Mouse (Mus musculus) midbrain, embryonic 14.5 days (tissue): ENCODE results near the gene Plpp2. TPM values are rescaled to one million over a fixed set of nuclear protein-coding genes. Genes with fewer than 3 reads are reported as not detected.

Source experiments
- ATAC-seq: fragments of 200-750 bp; cut with Nextera tagmentation; 2 replicates; pipeline ENCODE4 v1.8.0; 2017; ENCODE audit warnings: moderate number of reproducible peaks, moderate library complexity; ENCODE audit not compliant: low FRiP score, low TSS enrichment
- DNase-seq: peaks from one replicate; pipeline ENCODE4 v3.0.0-alpha.2; 2015
- H3K27ac ChIP-seq: fragments of 300-500 bp; sonication (generic); replicated peaks from 2 replicates; pipeline ENCODE4 v1.5.1; 2014; ENCODE audit warnings: mild to moderate bottlenecking, low read depth, low read length, moderate library complexity
- H3K27me3 ChIP-seq: fragments of 300-500 bp; sonication (generic); 2 replicates; pipeline ENCODE4 v1.6.1; 2014; ENCODE audit warnings: low read length, control low read depth, mixed read lengths; ENCODE audit not compliant: control insufficient read depth, insufficient read depth
- H3K36me3 ChIP-seq: fragments of 300-500 bp; sonication (generic); 2 replicates; pipeline ENCODE4 v1.6.1; 2014; ENCODE audit warnings: low read length, control low read depth; ENCODE audit not compliant: control insufficient read depth, insufficient read depth
- H3K4me1 ChIP-seq: fragments of 300-500 bp; sonication (generic); 2 replicates; pipeline ENCODE4 v1.6.1; 2014; ENCODE audit warnings: mild to moderate bottlenecking, antibody characterized with exemption, low read length, control low read depth; ENCODE audit not compliant: control insufficient read depth, insufficient read depth
- H3K4me2 ChIP-seq: fragments of 300-500 bp; sonication (generic); 2 replicates; pipeline ENCODE4 v1.6.1; 2014; ENCODE audit warnings: mild to moderate bottlenecking, low read length, moderate library complexity
- H3K4me3 ChIP-seq: fragments of 300-500 bp; sonication (generic); replicated peaks from 2 replicates; pipeline ENCODE4 v1.5.1; 2014; ENCODE audit warnings: low read depth, low read length
- H3K9ac ChIP-seq: fragments of 300-500 bp; sonication (generic); replicated peaks from 2 replicates; pipeline ENCODE4 v1.6.1; 2014; ENCODE audit warnings: mild to moderate bottlenecking, low read length, moderate library complexity
- H3K9me3 ChIP-seq: fragments of 300-500 bp; sonication (generic); 2 replicates; pipeline ENCODE4 v1.6.1; 2016; ENCODE audit warnings: low read length, control low read depth, mixed read lengths; ENCODE audit not compliant: control insufficient read depth
- WGBS: fragments of 180-500 bp; shearing (Covaris S2); extraction: QIAGEN DNeasy Blood & Tissue Kit; methylation state at CpG from one replicate; pipeline ENCODE4 v1.1.7; 2014; 5-methylcytosine and 5-hydroxymethylcytosine counted together
- polyA plus RNA-seq: library from polyadenylated mRNA; unstranded; fragments of >200 nt; fragmentation: Nextera tagmentation; extraction: Ambion mirVana; gene quantifications from 2 replicates; pipeline ENCODE4 v1.2.1, GENCODE M21; 2014

Plpp2 gene
- polyA plus RNA-seq, 1 experiment from 2014 or later = 14.7 TPM

DNA sequence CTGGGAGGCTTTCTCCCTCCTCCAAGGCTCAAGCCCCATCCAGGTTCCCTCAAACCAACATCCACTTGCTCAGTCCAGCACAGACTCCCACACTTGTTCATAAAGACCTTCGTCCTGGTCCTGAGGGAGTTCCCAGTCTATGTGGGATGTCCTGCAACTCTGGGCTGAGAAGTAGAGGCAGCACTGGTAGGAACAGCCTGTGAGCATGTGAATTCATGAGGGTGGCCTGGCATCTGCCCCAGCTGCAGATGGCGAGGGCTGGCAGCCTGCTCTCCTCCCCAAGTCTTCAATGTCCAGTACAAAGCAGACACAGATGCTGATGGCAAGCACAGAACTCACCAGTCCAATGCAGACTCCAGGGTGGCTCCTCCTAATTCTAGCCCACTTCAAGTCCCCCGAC is 4.7 kb upstream of the Plpp2 start:
- Histone ChIP-seq H3K27ac (no peak overlapping the region), H3K4me2 (no peak overlapping the region), H3K4me1 (peaks cover 7% of the 10 kb centered on the region), H3K27me3 (no peaks in the 10 kb centered on the region), H3K36me3 (peaks cover 52% of the 10 kb centered on the region), H3K4me3 (no peak overlapping the region), H3K9me3 (no peaks in the 10 kb centered on the region), H3K9ac (no peak overlapping the region)
- 92% methylated on average over 3 of the region's 3 CpGs for WGBS
- DNase-seq (no peak), ATAC-seq (no peak)

DNA sequence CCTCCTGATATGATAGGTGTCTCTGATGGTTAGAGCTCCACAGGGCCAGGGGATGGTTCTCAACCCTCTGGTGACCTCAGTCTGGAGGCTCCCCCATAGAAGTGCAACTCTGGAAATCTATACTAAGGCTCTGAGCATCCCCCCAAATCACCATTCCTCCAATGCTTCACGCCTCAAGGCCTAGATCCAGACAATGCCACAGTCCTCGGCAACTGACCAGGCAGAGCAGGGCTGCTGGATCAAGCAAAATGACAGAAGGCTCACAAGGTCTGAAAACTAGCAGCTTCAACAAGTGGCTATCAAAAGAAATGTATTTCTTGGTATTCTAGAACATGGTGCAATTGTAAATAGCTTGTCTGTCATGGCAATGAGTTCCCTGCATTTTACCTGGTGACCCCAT is 4.2 kb upstream of the Plpp2 start:
- WGBS = 88% methylated on average over 2 of the region's 2 CpGs
- DNase-seq (no peak), ATAC-seq (no peak)
- H3K9ac ChIP-seq = no peak overlapping the region
- no peak overlapping the region for H3K27ac ChIP-seq
- H3K4me2 ChIP-seq = no peak overlapping the region
- H3K4me1 ChIP-seq = peaks cover 8% of the 10 kb centered on the region
- H3K27me3 ChIP-seq = no peaks in the 10 kb centered on the region
- no peaks in the 10 kb centered on the region for H3K9me3 ChIP-seq
- peaks cover 47% of the 10 kb centered on the region for H3K36me3 ChIP-seq
- H3K4me3 ChIP-seq = no peak overlapping the region

DNA sequence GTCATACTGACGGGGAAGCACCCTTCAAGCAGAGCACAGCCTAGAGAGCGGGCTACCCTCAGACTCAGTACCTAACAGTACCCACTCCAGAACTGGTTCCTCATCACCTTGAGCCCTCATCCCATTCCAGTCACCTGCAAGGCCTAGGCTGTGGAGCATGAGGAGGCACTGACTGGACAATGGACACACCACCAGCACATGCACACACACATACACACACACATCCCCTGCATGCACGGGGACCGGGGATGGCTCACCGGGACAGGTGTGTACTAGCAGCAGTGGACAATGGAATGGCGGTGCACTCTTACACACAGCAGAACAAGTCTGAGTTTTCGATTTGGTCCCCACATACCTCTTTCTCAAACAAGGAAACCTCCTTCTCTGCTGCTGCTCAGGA is 3.7 kb upstream of the Plpp2 start:
- Histone ChIP-seq H3K4me1 (peaks cover 8% of the 10 kb centered on the region), H3K36me3 (peaks cover 42% of the 10 kb centered on the region), H3K4me3 (no peak overlapping the region), H3K4me2 (no peak overlapping the region), H3K9me3 (no peaks in the 10 kb centered on the region), H3K27ac (no peak overlapping the region), H3K9ac (no peak overlapping the region), H3K27me3 (no peaks in the 10 kb centered on the region)
- 94% methylated on average over 7 of the region's 7 CpGs for WGBS
- ATAC-seq (no peak), DNase-seq (no peak)

DNA sequence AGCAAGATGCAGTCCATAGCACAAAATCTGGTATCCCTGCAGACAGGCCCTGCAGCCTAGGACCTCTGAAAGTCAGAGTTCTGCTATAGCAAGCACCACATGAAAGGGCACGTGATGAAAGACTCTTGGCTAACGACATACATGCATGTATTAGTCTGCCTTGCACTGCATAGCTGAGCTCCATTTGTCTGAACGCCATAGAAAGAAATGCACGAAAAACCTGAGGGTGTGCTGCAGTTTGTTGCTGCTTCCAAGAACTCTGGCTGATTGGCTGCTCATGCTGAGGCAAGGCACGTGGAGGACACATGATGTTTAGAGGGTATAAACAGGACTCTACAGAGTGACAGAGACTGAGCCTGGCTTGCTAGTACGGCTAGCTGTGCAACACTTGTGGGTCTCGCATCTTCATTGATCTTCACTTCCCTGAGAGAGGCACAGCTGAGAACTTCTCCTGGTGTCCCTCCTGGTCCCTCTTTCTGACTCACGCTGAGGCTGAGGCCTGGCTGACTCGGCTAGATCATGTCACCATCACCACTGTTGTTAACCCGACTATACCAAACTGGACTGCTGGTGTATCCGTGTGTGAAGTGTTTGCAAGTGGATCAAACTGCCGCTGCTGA is 3.0 kb upstream of the Plpp2 start:
- no peak overlapping the region for H3K9ac ChIP-seq
- H3K36me3 ChIP-seq = peaks cover 35% of the 10 kb centered on the region
- H3K27me3 ChIP-seq = no peaks in the 10 kb centered on the region
- no peak for ATAC-seq
- WGBS = 80% methylated on average over 12 of the region's 12 CpGs
- peaks cover 8% of the 10 kb centered on the region for H3K4me1 ChIP-seq
- H3K27ac ChIP-seq = no peak overlapping the region
- H3K4me2 ChIP-seq = no peak overlapping the region
- H3K9me3 ChIP-seq = no peaks in the 10 kb centered on the region
- no peak overlapping the region for H3K4me3 ChIP-seq
- DNase-seq = no peak

DNA sequence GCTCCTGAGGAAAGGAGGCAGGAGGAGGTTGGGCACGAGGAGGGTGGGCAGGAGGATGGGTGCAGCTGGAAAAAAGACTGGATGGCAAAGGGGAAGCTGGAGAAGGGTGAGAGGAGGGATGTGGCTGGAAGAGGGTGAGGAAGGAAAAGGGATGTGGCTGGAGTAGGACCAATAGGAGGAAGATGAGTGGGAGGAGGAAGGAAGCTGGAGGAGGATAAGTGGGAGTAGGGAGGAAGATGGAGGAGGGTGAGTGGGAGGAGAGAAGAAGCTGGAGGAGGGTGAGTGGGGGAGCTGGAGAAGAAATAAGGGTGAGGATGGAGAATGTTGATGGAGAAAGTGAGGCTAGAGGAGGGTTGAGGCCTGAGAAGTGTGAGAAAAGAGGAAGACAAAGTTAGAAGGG is 1.8 kb upstream of the Plpp2 start:
- H3K4me1 ChIP-seq = peaks cover 8% of the 10 kb centered on the region
- H3K4me3 ChIP-seq = no peak overlapping the region
- 89% methylated on average over 1 of the region's 1 CpGs for WGBS
- peaks cover 24% of the 10 kb centered on the region for H3K36me3 ChIP-seq
- no peaks in the 10 kb centered on the region for H3K27me3 ChIP-seq
- no peak overlapping the region for H3K27ac ChIP-seq
- no peak overlapping the region for H3K4me2 ChIP-seq
- no peak for DNase-seq
- no peak for ATAC-seq
- H3K9ac ChIP-seq = no peak overlapping the region
- no peaks in the 10 kb centered on the region for H3K9me3 ChIP-seq

DNA sequence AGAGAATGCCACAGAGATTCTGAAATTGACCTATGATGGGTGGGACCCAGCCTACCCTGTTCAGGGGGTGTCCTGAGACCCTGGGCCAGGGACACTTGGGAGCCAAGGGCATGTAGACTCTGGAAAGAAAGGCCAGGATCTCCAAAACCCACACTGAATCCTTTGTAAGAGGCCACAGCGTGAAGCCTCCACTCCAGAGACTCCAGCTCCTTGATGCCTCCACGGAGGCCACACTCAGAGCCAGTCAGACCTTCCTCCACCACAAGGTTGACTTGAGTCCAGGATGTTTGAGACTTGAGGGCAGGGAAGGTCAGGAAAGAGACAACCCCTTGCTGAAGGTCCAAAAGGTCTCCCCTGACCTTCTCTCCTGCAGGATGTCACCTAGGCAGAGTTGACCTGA is 830 bp upstream of the Plpp2 start:
- no peak overlapping the region for H3K27ac ChIP-seq
- H3K4me3 ChIP-seq = no peak overlapping the region
- no peaks in the 10 kb centered on the region for H3K27me3 ChIP-seq
- WGBS = 85% methylated on average over 2 of the region's 2 CpGs
- H3K36me3 ChIP-seq = peaks cover 13% of the 10 kb centered on the region
- H3K4me2 ChIP-seq = 0 out of 2 replicates have a peak overlapping the region, but pooled peaks have one; percentile 92
- DNase-seq = no peak
- H3K9me3 ChIP-seq = no peaks in the 10 kb centered on the region
- no peak overlapping the region for H3K9ac ChIP-seq
- ATAC-seq = no peak
- peaks cover 8% of the 10 kb centered on the region for H3K4me1 ChIP-seq

DNA sequence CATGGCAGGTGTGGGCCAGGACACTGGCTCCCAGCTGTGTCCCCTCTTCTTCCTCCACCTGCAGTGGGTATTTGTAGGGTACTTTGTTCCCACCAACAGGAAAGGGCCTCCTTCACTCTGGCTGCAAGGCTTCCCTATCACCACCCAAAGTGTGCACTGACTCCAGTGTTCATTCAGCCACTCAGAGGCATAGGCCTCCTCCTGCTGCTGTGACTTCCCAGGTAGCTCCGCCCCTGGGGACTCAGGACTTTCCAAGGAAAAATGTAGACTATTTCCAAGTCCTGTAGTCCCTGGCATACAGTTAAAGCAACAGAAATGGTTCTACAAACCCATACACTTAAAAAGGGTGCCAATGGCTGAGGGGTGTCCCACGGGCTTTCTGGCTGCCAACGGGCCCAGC is 918 bp downstream of the Plpp2 start:
- Histone ChIP-seq H3K4me1 (peaks cover 8% of the 10 kb centered on the region), H3K36me3 (no peaks in the 10 kb centered on the region), H3K27ac (no peak overlapping the region), H3K9me3 (no peaks in the 10 kb centered on the region), H3K4me3 (peak overlapping the region; percentile 53), H3K9ac (peak overlapping the region; percentile 62; the same call in 1 of the 2 replicates), H3K27me3 (no peaks in the 10 kb centered on the region), H3K4me2 (peak overlapping the region; percentile 92)
- ATAC-seq (no peak), DNase-seq (peak; percentile 25)
- whole genome bisulfite sequencing = 26% methylated on average over 3 of the region's 3 CpGs

DNA sequence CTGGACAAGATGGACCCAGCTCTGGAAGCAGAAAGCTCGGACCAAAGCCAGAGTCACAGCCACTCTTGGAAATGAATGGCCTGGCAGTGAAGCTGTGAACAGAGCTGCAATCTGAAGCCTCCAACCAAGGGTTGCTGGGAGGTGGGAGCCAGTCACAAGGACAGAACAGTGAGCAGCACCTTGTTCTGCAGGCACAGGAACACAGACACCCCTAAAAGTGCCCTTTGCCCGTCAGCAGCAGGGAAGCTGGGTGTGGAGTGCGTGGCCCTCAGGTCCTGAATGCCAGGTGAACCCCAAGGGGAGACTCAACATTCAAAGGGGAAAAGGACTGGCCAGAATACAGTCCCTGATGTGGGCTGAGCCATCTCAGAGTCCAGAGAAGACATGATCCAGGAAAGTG is 2.0 kb downstream of the Plpp2 start:
- no peaks in the 10 kb centered on the region for H3K36me3 ChIP-seq
- no peak overlapping the region for H3K4me3 ChIP-seq
- WGBS = 84% methylated on average over 3 of the region's 3 CpGs
- H3K4me2 ChIP-seq = no peak overlapping the region
- DNase-seq = no peak
- H3K27ac ChIP-seq = no peak overlapping the region
- H3K27me3 ChIP-seq = no peaks in the 10 kb centered on the region
- ATAC-seq = no peak
- no peaks in the 10 kb centered on the region for H3K9me3 ChIP-seq
- peaks cover 8% of the 10 kb centered on the region for H3K4me1 ChIP-seq
- no peak overlapping the region for H3K9ac ChIP-seq

DNA sequence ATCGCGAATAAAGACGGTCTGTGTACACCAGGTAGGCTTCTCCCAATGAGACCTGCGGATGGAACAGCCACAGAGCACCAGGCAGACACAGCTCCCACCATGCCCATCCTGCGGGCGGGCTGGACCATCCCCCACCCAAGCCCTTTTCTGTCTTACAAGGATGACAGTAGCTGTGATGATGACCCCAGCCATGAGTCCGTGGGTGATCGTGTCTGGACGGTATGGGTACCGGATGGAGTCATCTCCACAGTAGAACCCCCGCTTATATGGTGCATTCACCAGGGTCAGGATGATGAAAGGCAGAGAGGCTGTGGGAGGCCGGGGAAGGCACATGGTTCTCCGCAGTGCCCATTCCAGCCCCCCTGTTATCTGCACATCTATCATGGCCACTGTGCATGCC is 2.9 kb downstream of the Plpp2 start:
- Histone ChIP-seq H3K4me3 (no peak overlapping the region), H3K27ac (no peak overlapping the region), H3K4me1 (peaks cover 8% of the 10 kb centered on the region), H3K27me3 (no peaks in the 10 kb centered on the region), H3K9me3 (no peaks in the 10 kb centered on the region), H3K9ac (no peak overlapping the region), H3K4me2 (no peak overlapping the region), H3K36me3 (no peaks in the 10 kb centered on the region)
- no peak for DNase-seq
- ATAC-seq = no peak
- 95% methylated on average over 13 of the region's 13 CpGs for WGBS
